Mouse (Mus musculus): ENCODE measurements around the gene Lyrm4.

DNA sequence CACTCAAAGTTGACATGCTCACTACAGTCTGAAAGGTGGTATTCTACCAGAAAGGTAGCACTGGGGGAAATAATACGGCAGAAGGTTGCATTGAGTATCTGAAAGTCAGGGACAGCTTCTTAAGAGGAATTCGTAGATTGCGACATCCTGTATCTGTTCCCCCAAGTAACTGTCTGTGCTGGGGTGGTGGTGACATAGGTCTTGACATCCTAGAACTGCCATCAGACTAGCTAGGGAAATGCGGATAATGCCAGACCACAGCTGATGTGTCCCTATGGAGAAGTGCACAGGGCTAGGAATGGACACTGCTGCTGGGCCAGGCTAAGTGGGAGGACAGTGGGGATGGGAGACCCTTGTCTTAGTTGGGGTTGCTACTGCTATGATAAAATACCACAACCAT is 8.8 kb downstream of the Lyrm4 start:
- TF ChIP-seq POLR2A (IDR thresholded peaks at IDR 0.05; ENCODE audit: borderline replicate concordance, control insufficient read depth, low read depth, low read length) (no peak), CTCF (IDR thresholded peaks at IDR 0.05; ENCODE audit: control insufficient read depth, insufficient read depth, low read length) (no peak)

Measured in bone marrow, adult 2 months (tissue).